Mouse (Mus musculus) erythroblast, embryonic 14.5 days (primary cell): Measurements from ENCODE around the gene Cav3. TPM values are rescaled to one million over a fixed set of nuclear protein-coding genes. Genes with fewer than 3 reads are reported as not detected.

ENCODE experiments used
- H3K27me3 ChIP-seq: 2 replicates; pipeline ENCODE4 v1.6.1; 2012; ENCODE audit warnings: inconsistent platforms; ENCODE audit not compliant: control insufficient read depth
- H3K36me3 ChIP-seq: 2 replicates; pipeline ENCODE4 v1.6.1; 2012; ENCODE audit warnings: mild to moderate bottlenecking, inconsistent platforms; ENCODE audit not compliant: control insufficient read depth
- H3K4me1 ChIP-seq: 2 replicates; pipeline ENCODE4 v1.6.1; 2012; ENCODE audit warnings: inconsistent platforms; ENCODE audit not compliant: control insufficient read depth
- H3K4me3 ChIP-seq: replicated peaks from 2 replicates; pipeline ENCODE3; 2012; ENCODE audit warnings: moderate library complexity, mild to moderate bottlenecking, inconsistent platforms
- H3K9me3 ChIP-seq: 2 replicates; pipeline ENCODE4 v1.6.1; 2012; ENCODE audit warnings: low read length, inconsistent platforms, mixed read lengths; ENCODE audit not compliant: control insufficient read depth
- GATA1 ChIP-seq: IDR thresholded peaks from 2 replicates; pipeline ENCODE4 v1.6.1; 2012; ENCODE audit warnings: low read length, inconsistent platforms, mixed read lengths
- TAL1 ChIP-seq: IDR thresholded peaks from 3 replicates; pipeline ENCODE4 v1.6.1; 2012; ENCODE audit warnings: low read length, inconsistent platforms, mixed read lengths
- polyA plus RNA-seq: library from polyadenylated mRNA; stranded (reverse); fragments of >175 nt; gene quantifications from 2 replicates; pipeline ENCODE4 v1.2.3, GENCODE M21; 2012

Cav3 gene
- polyA plus RNA-seq: not detected in 2 replicates

- no peak for TF ChIP-seq TAL1
- TF ChIP-seq GATA1: no peak
- H3K4me1 ChIP-seq: no peaks in the 10 kb centered on the region
- no peak within 1 kb of the TSS for H3K4me3 ChIP-seq
- no peaks in the 10 kb centered on the region for H3K36me3 ChIP-seq
- H3K9me3 ChIP-seq: no peaks in the 10 kb centered on the region
- no peaks in the 10 kb centered on the region for H3K27me3 ChIP-seq
These were observed at the start of gene Cav3 for GRCm38 (mm10) chr6:112459341-112459749. Gene Cav3 (plus strand): TSS chr6:112459505.

- no peaks in the 10 kb centered on the region for H3K4me1 ChIP-seq
- peaks cover 17% of the 10 kb centered on the region for H3K9me3 ChIP-seq
- no peaks in the 10 kb centered on the region for H3K36me3 ChIP-seq
- no peak overlapping the region for H3K4me3 ChIP-seq
- TF ChIP-seq TAL1: no peak
- no peak for TF ChIP-seq GATA1
- H3K27me3 ChIP-seq: no peaks in the 10 kb centered on the region
These were observed 40.0 kb upstream of the Cav3 start for GRCm38 (mm10) chr6:112419333-112419732.

GRCm38 (mm10) chr6:112420883-112421282, 38.4 kb upstream of the Cav3 start:
- TF ChIP-seq GATA1 (no peak), TAL1 (no peak)
- Histone ChIP-seq H3K4me1 (no peaks in the 10 kb centered on the region), H3K36me3 (no peaks in the 10 kb centered on the region), H3K27me3 (no peaks in the 10 kb centered on the region), H3K9me3 (peaks cover 17% of the 10 kb centered on the region), H3K4me3 (no peak overlapping the region)

GRCm38 (mm10) chr6:112423746-112424501, 35.4 kb upstream of the Cav3 start:
- Histone ChIP-seq H3K9me3 (peaks cover 17% of the 10 kb centered on the region), H3K4me1 (no peaks in the 10 kb centered on the region), H3K4me3 (no peak overlapping the region), H3K27me3 (no peaks in the 10 kb centered on the region), H3K36me3 (no peaks in the 10 kb centered on the region)
- TF ChIP-seq TAL1: no peak
- TF ChIP-seq GATA1: no peak

- H3K4me3 ChIP-seq: no peak overlapping the region
- no peaks in the 10 kb centered on the region for H3K4me1 ChIP-seq
- no peaks in the 10 kb centered on the region for H3K36me3 ChIP-seq
- H3K9me3 ChIP-seq: peaks cover 16% of the 10 kb centered on the region
- H3K27me3 ChIP-seq: no peaks in the 10 kb centered on the region
- no peak for TF ChIP-seq TAL1
- TF ChIP-seq GATA1: no peak
These were observed 33.1 kb upstream of the Cav3 start for GRCm38 (mm10) chr6:112426018-112426732.

GRCm38 (mm10) chr6:112445675-112446074, 13.6 kb upstream of the Cav3 start:
- TF ChIP-seq TAL1: no peak
- no peak for TF ChIP-seq GATA1
- no peaks in the 10 kb centered on the region for H3K27me3 ChIP-seq
- H3K36me3 ChIP-seq: no peaks in the 10 kb centered on the region
- H3K9me3 ChIP-seq: peaks cover 2% of the 10 kb centered on the region; the same call in 1 of the 2 replicates
- no peak overlapping the region for H3K4me3 ChIP-seq
- H3K4me1 ChIP-seq: no peaks in the 10 kb centered on the region

- TF ChIP-seq TAL1 (no peak), GATA1 (no peak)
- no peaks in the 10 kb centered on the region for H3K4me1 ChIP-seq
These were observed 2.2 kb downstream of the Cav3 start for GRCm38 (mm10) chr6:112461459-112461858.

GRCm38 (mm10) chr6:112463331-112463730, 4.0 kb downstream of the Cav3 start:
- H3K9me3 ChIP-seq: no peaks in the 10 kb centered on the region
- no peak overlapping the region for H3K4me3 ChIP-seq
- TF ChIP-seq GATA1: no peak
- TF ChIP-seq TAL1: no peak
- no peaks in the 10 kb centered on the region for H3K27me3 ChIP-seq
- no peaks in the 10 kb centered on the region for H3K4me1 ChIP-seq
- no peaks in the 10 kb centered on the region for H3K36me3 ChIP-seq

More at GRCm38 (mm10) chr6:112461459-112461858, 2.2 kb downstream of the Cav3 start:
- Histone ChIP-seq H3K9me3 (no peaks in the 10 kb centered on the region), H3K27me3 (no peaks in the 10 kb centered on the region), H3K4me3 (no peak overlapping the region), H3K36me3 (no peaks in the 10 kb centered on the region)

GRCm38 (mm10) chr6:112465441-112465840, 6.1 kb downstream of the Cav3 start:
- Histone ChIP-seq H3K4me1 (no peaks in the 10 kb centered on the region), H3K9me3 (no peaks in the 10 kb centered on the region)
- no peak for TF ChIP-seq GATA1
- TF ChIP-seq TAL1: no peak

More at GRCm38 (mm10) chr6:112465441-112465840, 6.1 kb downstream of the Cav3 start:
- H3K36me3 ChIP-seq: no peaks in the 10 kb centered on the region
- H3K4me3 ChIP-seq: no peak overlapping the region
- no peaks in the 10 kb centered on the region for H3K27me3 ChIP-seq
